Mouse (Mus musculus) olfactory bulb, adult 2 months (tissue): ENCODE results near the gene Efcab3.

Experiments
- CTCF ChIP-seq: fragments of 200-500 bp; IDR thresholded peaks from 2 replicates; pipeline ENCODE4 v1.5.1; 2012; ENCODE audit warnings: low read depth, mild to moderate bottlenecking, low read length, moderate library complexity; ENCODE audit not compliant: insufficient read depth
- POLR2A ChIP-seq: fragments of 200-500 bp; IDR thresholded peaks from 2 replicates; pipeline ENCODE4 v1.6.1; 2012; ENCODE audit warnings: mild to moderate bottlenecking, low read depth, low read length, moderate library complexity; ENCODE audit not compliant: insufficient read depth

- TF ChIP-seq CTCF (no peak), POLR2A (no peak)
Measured at GRCm38 (mm10) chr11:105035081-105035480, 28.3 kb upstream of the Efcab3 start.
